Mouse (Mus musculus): ENCODE data around the gene Mgat5.

- TF ChIP-seq CTCF (conservative IDR thresholded peaks at IDR 0.05; ENCODE audit: insufficient read depth, insufficient read length, low read depth, low read length) (no peak), POLR2A (IDR thresholded peaks at IDR 0.05; ENCODE audit: low read depth, low read length) (no peak)
Measured at GRCm38 (mm10) chr1:127374157-127374556, 169.3 kb downstream of the Mgat5 start.
